Mouse (Mus musculus) lung, postnatal 14 days (tissue): ENCODE measurements around the gene Ak9.

Source experiments
- DNase-seq: peaks from one replicate; pipeline ENCODE4 v3.0.0; 2021

The Ak9 gene

GRCm38 (mm10) chr10:41452791-41453190, 149.0 kb downstream of the Ak9 start:
- DNase-seq, result no peak

GRCm38 (mm10) chr10:41459990-41460389, 156.2 kb downstream of the Ak9 start:
- no peak for DNase-seq

- DNase-seq, result no peak
These were observed 156.7 kb downstream of the Ak9 start for GRCm38 (mm10) chr10:41460501-41460900.

- no peak for DNase-seq
These were observed 157.4 kb downstream of the Ak9 start for GRCm38 (mm10) chr10:41461057-41461722.

GRCm38 (mm10) chr10:41464401-41464955, 160.7 kb downstream of the Ak9 start:
- no peak for DNase-seq

GRCm38 (mm10) chr10:41467325-41467724, 163.5 kb downstream of the Ak9 start:
- DNase-seq, result no peak

- no peak for DNase-seq
These were observed 166.9 kb downstream of the Ak9 start for GRCm38 (mm10) chr10:41470693-41471092.

- no peak for DNase-seq
These were observed 168.8 kb downstream of the Ak9 start for GRCm38 (mm10) chr10:41472534-41472933.

- DNase-seq, result no peak
These were observed 169.2 kb downstream of the Ak9 start for GRCm38 (mm10) chr10:41472962-41473481.

GRCm38 (mm10) chr10:41473782-41474468, 170.1 kb downstream of the Ak9 start:
- peak; percentile 44 for DNase-seq

GRCm38 (mm10) chr10:41474981-41475391, 171.2 kb downstream of the Ak9 start:
- peak; percentile 43 for DNase-seq

- DNase-seq, result peak; percentile 75
These were observed 172.6 kb downstream of the Ak9 start, which contains the start of gene Mical1 for GRCm38 (mm10) chr10:41476171-41477017. Gene Mical1 (plus strand): TSS chr10:41476314.

- DNase-seq, result peak; percentile 11
These were observed 173.2 kb downstream of the Ak9 start for GRCm38 (mm10) chr10:41477018-41477277.

GRCm38 (mm10) chr10:41477278-41478181, 173.8 kb downstream of the Ak9 start:
- DNase-seq, result peak; percentile 71

GRCm38 (mm10) chr10:41479961-41480360, 176.2 kb downstream of the Ak9 start:
- DNase-seq, result no peak

- no peak for DNase-seq
These were observed 177.4 kb downstream of the Ak9 start for GRCm38 (mm10) chr10:41480938-41481880.

- no peak for DNase-seq
These were observed 178.7 kb downstream of the Ak9 start for GRCm38 (mm10) chr10:41482446-41482845.
